Mouse (Mus musculus): Measurements from ENCODE around the gene Cmtm7.

The Cmtm7 gene

GRCm38 (mm10) chr9:114794491-114794890, 12.8 kb upstream of the Cmtm7 start:
- no peak for DNase-seq

GRCm38 (mm10) chr9:114793764-114794295, 12.2 kb upstream of the Cmtm7 start:
- no peak for DNase-seq

- DNase-seq: no peak
Observed at GRCm38 (mm10) chr9:114789989-114790388, 8.3 kb upstream of the Cmtm7 start.

- DNase-seq: no peak
Observed at GRCm38 (mm10) chr9:114789557-114789956, 7.9 kb upstream of the Cmtm7 start.

- no peak for DNase-seq
Observed at GRCm38 (mm10) chr9:114788697-114789096, 7.0 kb upstream of the Cmtm7 start.

- peak; percentile 30 for DNase-seq
Observed at GRCm38 (mm10) chr9:114787716-114788115, 6.1 kb upstream of the Cmtm7 start.

GRCm38 (mm10) chr9:114787134-114787533, 5.5 kb upstream of the Cmtm7 start:
- DNase-seq: no peak

- no peak for DNase-seq
Observed at GRCm38 (mm10) chr9:114785432-114786125, 3.9 kb upstream of the Cmtm7 start.

- peak; percentile 40 for DNase-seq
Observed at GRCm38 (mm10) chr9:114780746-114781525, 720 bp downstream of the Cmtm7 start.

GRCm38 (mm10) chr9:114779984-114780745, 1.5 kb downstream of the Cmtm7 start:
- DNase-seq: no peak

- no peak for DNase-seq
Observed at GRCm38 (mm10) chr9:114778877-114779276, 2.8 kb downstream of the Cmtm7 start.

GRCm38 (mm10) chr9:114778047-114778390, 3.6 kb downstream of the Cmtm7 start:
- DNase-seq: no peak

- no peak for DNase-seq
Observed at GRCm38 (mm10) chr9:114777178-114778046, 4.2 kb downstream of the Cmtm7 start.

- no peak for DNase-seq
Observed at GRCm38 (mm10) chr9:114776361-114776760, 5.3 kb downstream of the Cmtm7 start.

- no peak for DNase-seq
Observed at GRCm38 (mm10) chr9:114775272-114775671, 6.4 kb downstream of the Cmtm7 start.

GRCm38 (mm10) chr9:114774629-114775028, 7.0 kb downstream of the Cmtm7 start:
- DNase-seq: no peak

- no peak for DNase-seq
Observed at GRCm38 (mm10) chr9:114771565-114771964, 10.1 kb downstream of the Cmtm7 start.

- peak; percentile 76 for DNase-seq
Observed at GRCm38 (mm10) chr9:114770224-114770623, 11.4 kb downstream of the Cmtm7 start.

GRCm38 (mm10) chr9:114768066-114768465, 13.6 kb downstream of the Cmtm7 start:
- DNase-seq: peak; percentile 52

GRCm38 (mm10) chr9:114767507-114767906, 14.1 kb downstream of the Cmtm7 start:
- no peak for DNase-seq

- no peak for DNase-seq
Observed at GRCm38 (mm10) chr9:114767030-114767429, 14.6 kb downstream of the Cmtm7 start.

GRCm38 (mm10) chr9:114763341-114763740, 18.3 kb downstream of the Cmtm7 start:
- DNase-seq: peak; percentile 62

Measured in lung, postnatal 36 days (tissue).